Mouse (Mus musculus) stomach, embryonic 15.5 days (tissue): ENCODE results near the gene D430041D05Rik. TPM values are rescaled to one million over a fixed set of nuclear protein-coding genes. Genes with fewer than 3 reads are reported as not detected.
A peak's percentile ranks its signal among the peaks of the same experiment; 100 is the strongest.

Source experiments
- ATAC-seq: fragments of 200-750 bp; cut with Nextera tagmentation; 2 replicates; pipeline ENCODE4 v1.8.0; 2017; ENCODE audit warnings: low read depth, moderate number of reproducible peaks, moderate TSS enrichment; ENCODE audit not compliant: insufficient read depth, low FRiP score
- H3K27ac ChIP-seq: fragments of 300-500 bp; sonication (generic); 2 replicates; pipeline ENCODE4 v1.5.1; 2015; ENCODE audit warnings: mild to moderate bottlenecking, inconsistent platforms
- H3K27me3 ChIP-seq: fragments of 300-500 bp; sonication (generic); replicated peaks from 2 replicates; pipeline ENCODE4 v1.6.1; 2015; ENCODE audit warnings: inconsistent platforms
- H3K36me3 ChIP-seq: fragments of 300-500 bp; sonication (generic); 2 replicates; pipeline ENCODE4 v1.6.1; 2015; ENCODE audit warnings: inconsistent platforms
- H3K4me1 ChIP-seq: fragments of 300-500 bp; sonication (generic); 2 replicates; pipeline ENCODE4 v1.6.1; 2015; ENCODE audit warnings: inconsistent platforms
- H3K4me2 ChIP-seq: fragments of 300-500 bp; sonication (generic); 2 replicates; pipeline ENCODE4 v1.6.1; 2015; ENCODE audit warnings: mild to moderate bottlenecking, inconsistent platforms
- H3K4me3 ChIP-seq: fragments of 300-500 bp; sonication (generic); replicated peaks from 2 replicates; pipeline ENCODE4 v1.5.1; 2015; ENCODE audit warnings: inconsistent platforms
- H3K9ac ChIP-seq: fragments of 300-500 bp; sonication (generic); 2 replicates; pipeline ENCODE4 v1.6.1; 2015; ENCODE audit warnings: inconsistent platforms
- H3K9me3 ChIP-seq: fragments of 300-500 bp; sonication (generic); 2 replicates; pipeline ENCODE4 v1.6.1; 2016; ENCODE audit warnings: inconsistent platforms
- WGBS: fragments of 180-500 bp; shearing (Covaris S2); methylation state at CpG from one replicate; pipeline ENCODE4 v1.1.7; 2015; 5-methylcytosine and 5-hydroxymethylcytosine counted together
- polyA plus RNA-seq: library from polyadenylated mRNA; unstranded; fragments of >200 nt; fragmentation: Nextera tagmentation; extraction: Ambion mirVana; gene quantifications from 2 replicates; pipeline ENCODE4 v1.2.1, GENCODE M21; 2015

Gene D430041D05Rik
- polyA plus RNA-seq, 1 experiment from 2014 or later, result 0.19 TPM

GRCm38 (mm10) chr2:104404036-104404435 is 6.8 kb downstream of the D430041D05Rik start:
- Histone ChIP-seq H3K4me3 (no peak overlapping the region), H3K36me3 (no peaks in the 10 kb centered on the region), H3K4me2 (no peak overlapping the region), H3K4me1 (no peaks in the 10 kb centered on the region), H3K9ac (no peak overlapping the region), H3K9me3 (no peaks in the 10 kb centered on the region), H3K27me3 (peaks cover 11% of the 10 kb centered on the region; the same call in 1 of the 2 replicates), H3K27ac (no peak overlapping the region)
- WGBS, result 87% methylated on average over 6 of the region's 6 CpGs
- no peak for ATAC-seq

- Histone ChIP-seq H3K9ac (no peak overlapping the region), H3K4me2 (no peak overlapping the region), H3K4me1 (no peaks in the 10 kb centered on the region), H3K9me3 (no peaks in the 10 kb centered on the region), H3K36me3 (no peaks in the 10 kb centered on the region), H3K4me3 (no peak overlapping the region), H3K27me3 (no peaks in the 10 kb centered on the region), H3K27ac (no peak overlapping the region)
- WGBS, result 58% methylated on average over 6 of the region's 6 CpGs
- ATAC-seq, result no peak
Measured at GRCm38 (mm10) chr2:104398651-104399290, 12.0 kb downstream of the D430041D05Rik start.

- H3K4me1 ChIP-seq, result no peaks in the 10 kb centered on the region
- ATAC-seq, result no peak
- H3K9me3 ChIP-seq, result no peaks in the 10 kb centered on the region
- no peak overlapping the region for H3K4me3 ChIP-seq
- no peak overlapping the region for H3K27ac ChIP-seq
- no peaks in the 10 kb centered on the region for H3K27me3 ChIP-seq
- no peaks in the 10 kb centered on the region for H3K36me3 ChIP-seq
- no peak overlapping the region for H3K4me2 ChIP-seq
- no peak overlapping the region for H3K9ac ChIP-seq
- 73% methylated on average over 9 of the region's 9 CpGs for WGBS
Measured at GRCm38 (mm10) chr2:104395961-104396360, 14.9 kb downstream of the D430041D05Rik start.

GRCm38 (mm10) chr2:104394769-104395168 is 16.0 kb downstream of the D430041D05Rik start:
- WGBS, result 68% methylated on average over 2 of the region's 2 CpGs
- H3K36me3 ChIP-seq, result no peaks in the 10 kb centered on the region

GRCm38 (mm10) chr2:104392700-104393312 is 18.0 kb downstream of the D430041D05Rik start:
- H3K27me3 ChIP-seq, result no peaks in the 10 kb centered on the region
- H3K4me1 ChIP-seq, result no peaks in the 10 kb centered on the region
- no peak for ATAC-seq
- no peaks in the 10 kb centered on the region for H3K9me3 ChIP-seq
- H3K36me3 ChIP-seq, result no peaks in the 10 kb centered on the region
- WGBS, result 61% methylated on average over 4 of the region's 4 CpGs
- no peak overlapping the region for H3K4me3 ChIP-seq
- no peak overlapping the region for H3K27ac ChIP-seq
- no peak overlapping the region for H3K4me2 ChIP-seq
- H3K9ac ChIP-seq, result no peak overlapping the region

More at GRCm38 (mm10) chr2:104394769-104395168, 16.0 kb downstream of the D430041D05Rik start:
- Histone ChIP-seq H3K27me3 (no peaks in the 10 kb centered on the region), H3K4me2 (no peak overlapping the region), H3K4me3 (no peak overlapping the region), H3K4me1 (no peaks in the 10 kb centered on the region), H3K9me3 (no peaks in the 10 kb centered on the region), H3K9ac (no peak overlapping the region), H3K27ac (no peak overlapping the region)
- no peak for ATAC-seq

GRCm38 (mm10) chr2:104389231-104389630 is 21.6 kb downstream of the D430041D05Rik start:
- Histone ChIP-seq H3K27me3 (no peaks in the 10 kb centered on the region), H3K9me3 (no peaks in the 10 kb centered on the region), H3K36me3 (no peaks in the 10 kb centered on the region), H3K4me2 (no peak overlapping the region), H3K27ac (no peak overlapping the region), H3K9ac (no peak overlapping the region), H3K4me1 (no peaks in the 10 kb centered on the region), H3K4me3 (no peak overlapping the region)
- ATAC-seq, result no peak
- 91% methylated on average over 11 of the region's 11 CpGs for WGBS

- Histone ChIP-seq H3K4me2 (no peak overlapping the region), H3K9me3 (no peaks in the 10 kb centered on the region), H3K36me3 (no peaks in the 10 kb centered on the region), H3K27me3 (no peaks in the 10 kb centered on the region), H3K4me3 (no peak overlapping the region), H3K9ac (no peak overlapping the region), H3K27ac (no peak overlapping the region), H3K4me1 (no peaks in the 10 kb centered on the region)
- no peak for ATAC-seq
- WGBS, result 85% methylated on average over 2 of the region's 2 CpGs
Measured at GRCm38 (mm10) chr2:104385941-104386340, 24.9 kb downstream of the D430041D05Rik start.

- Histone ChIP-seq H3K27ac (no peak overlapping the region), H3K4me3 (no peak overlapping the region), H3K36me3 (no peaks in the 10 kb centered on the region), H3K9me3 (no peaks in the 10 kb centered on the region), H3K9ac (no peak overlapping the region), H3K4me2 (no peak overlapping the region), H3K4me1 (no peaks in the 10 kb centered on the region), H3K27me3 (no peaks in the 10 kb centered on the region)
- 78% methylated on average over 4 of the region's 4 CpGs for WGBS
- ATAC-seq, result no peak
Measured at GRCm38 (mm10) chr2:104383589-104383988, 27.2 kb downstream of the D430041D05Rik start.

GRCm38 (mm10) chr2:104382813-104383212 is 28.0 kb downstream of the D430041D05Rik start:
- 85% methylated on average over 6 of the region's 6 CpGs for WGBS
- no peak for ATAC-seq
- Histone ChIP-seq H3K4me2 (no peak overlapping the region), H3K27me3 (no peaks in the 10 kb centered on the region), H3K27ac (no peak overlapping the region), H3K9ac (no peak overlapping the region), H3K9me3 (no peaks in the 10 kb centered on the region), H3K36me3 (no peaks in the 10 kb centered on the region), H3K4me1 (no peaks in the 10 kb centered on the region), H3K4me3 (no peak overlapping the region)

GRCm38 (mm10) chr2:104379304-104379703 is 31.5 kb downstream of the D430041D05Rik start:
- Histone ChIP-seq H3K4me1 (no peaks in the 10 kb centered on the region), H3K27me3 (no peaks in the 10 kb centered on the region), H3K4me3 (no peak overlapping the region), H3K9me3 (no peaks in the 10 kb centered on the region), H3K27ac (no peak overlapping the region), H3K9ac (no peak overlapping the region), H3K36me3 (no peaks in the 10 kb centered on the region), H3K4me2 (no peak overlapping the region)
- WGBS, result 27% methylated on average over 7 of the region's 7 CpGs
- no peak for ATAC-seq

- WGBS, result 19% methylated on average over 3 of the region's 3 CpGs
- Histone ChIP-seq H3K4me1 (no peaks in the 10 kb centered on the region), H3K4me2 (no peak overlapping the region), H3K4me3 (no peak overlapping the region), H3K36me3 (no peaks in the 10 kb centered on the region), H3K9ac (no peak overlapping the region), H3K27me3 (no peaks in the 10 kb centered on the region), H3K9me3 (no peaks in the 10 kb centered on the region), H3K27ac (no peak overlapping the region)
- no peak for ATAC-seq
Measured at GRCm38 (mm10) chr2:104378791-104379190, 32.0 kb downstream of the D430041D05Rik start.

- H3K4me1 ChIP-seq, result no peaks in the 10 kb centered on the region
- H3K9me3 ChIP-seq, result no peaks in the 10 kb centered on the region
- H3K4me2 ChIP-seq, result no peak overlapping the region
- H3K36me3 ChIP-seq, result no peaks in the 10 kb centered on the region
- H3K27ac ChIP-seq, result no peak overlapping the region
- ATAC-seq, result peak; percentile 68
- no peak overlapping the region for H3K9ac ChIP-seq
- WGBS, result 66% methylated on average over 2 of the region's 2 CpGs
- H3K27me3 ChIP-seq, result no peaks in the 10 kb centered on the region
- H3K4me3 ChIP-seq, result no peak overlapping the region
Measured at GRCm38 (mm10) chr2:104377990-104378389, 32.8 kb downstream of the D430041D05Rik start.
